Mouse (Mus musculus) liver, postnatal 0 days (tissue): ENCODE results near the gene Camta1.

Experiments used
- CTCF ChIP-seq: sonication (generic); IDR thresholded peaks from 2 replicates; pipeline ENCODE4 v1.5.1; 2016; ENCODE audit warnings: antibody characterized with exemption, low read depth
- EP300 ChIP-seq: IDR thresholded peaks from 2 replicates; pipeline ENCODE4 v1.6.1; 2016; ENCODE audit warnings: antibody characterized with exemption, low read depth, mild to moderate bottlenecking

DNA sequence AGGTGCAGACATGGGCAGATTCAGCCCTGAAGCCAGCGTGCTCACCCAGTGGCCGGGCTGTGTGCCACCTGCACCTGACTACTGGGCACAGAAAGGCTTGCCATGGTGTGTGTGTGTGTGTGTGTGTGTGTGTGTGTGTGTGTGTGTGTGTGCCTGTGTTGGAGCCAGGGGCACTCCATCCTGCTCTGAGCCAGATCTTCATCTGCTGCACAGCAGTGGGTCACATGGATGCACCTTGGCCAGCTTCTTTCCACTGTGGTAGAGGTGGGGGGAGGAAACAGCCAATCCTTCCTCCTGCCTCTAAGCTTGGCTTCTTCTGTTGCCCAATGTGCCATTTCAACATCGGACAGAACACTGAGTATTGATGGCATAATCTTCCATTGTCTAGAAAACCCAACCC is 407.1 kb downstream of the Camta1 start:
- TF ChIP-seq CTCF, result no peak
- no peak for TF ChIP-seq EP300
